Mouse (Mus musculus): ENCODE results near the gene Olfr1477.
"Not testable (repeated sequence)": the region's sequence is repeated elsewhere in the genome, so short reads cannot be mapped to it uniquely, and the experiment has no call there.

Gene Olfr1477

GRCm38 (mm10) chr19:13500246-13500645 is at the start of gene Olfr1477:
Gene Olfr1477, plus strand, starts transcription at chr19:13500546.
- DNase-seq (ENCODE audit: low spot score in 2 of 2), result no peak

- DNase-seq (ENCODE audit: low spot score in 2 of 2), result no peak
These were observed 44.4 kb upstream of the Olfr1477 start, which contains the start of gene Olfr1472 for GRCm38 (mm10) chr19:13455986-13456385. Gene Olfr1472, minus strand, starts transcription at chr19:13456086.

GRCm38 (mm10) chr19:13469265-13469664 is 31.1 kb upstream of the Olfr1477 start, which contains the start of gene Olfr1474:
Gene Olfr1474, plus strand, starts transcription at chr19:13469565.
- DNase-seq (ENCODE audit: low spot score in 2 of 2), result not testable (repeated sequence)

GRCm38 (mm10) chr19:13480096-13480495 is 20.2 kb upstream of the Olfr1477 start, which contains the start of gene Olfr1475:
Gene Olfr1475, minus strand, starts transcription at chr19:13480196.
- no peak for DNase-seq (ENCODE audit: low spot score in 2 of 2)

GRCm38 (mm10) chr19:13527613-13528012 is 27.3 kb downstream of the Olfr1477 start, which contains the start of gene Olfr1480:
Gene Olfr1480, plus strand, starts transcription at chr19:13527913.
- no peak for DNase-seq (ENCODE audit: low spot score in 2 of 2)
